Mouse (Mus musculus) CH12.LX (cell line): Measurements from ENCODE around the gene Rem1. TPM values are rescaled to one million over a fixed set of nuclear protein-coding genes. Genes with fewer than 3 reads are reported as not detected.

Experiments
- DNase-seq: peaks from one replicate; pipeline ENCODE4 v3.0.0-alpha.2; 2013; ENCODE audit errors: extremely low read depth
- H3K27ac ChIP-seq: 2 replicates; pipeline ENCODE4 v1.5.1; 2012; ENCODE audit warnings: low read depth, mild to moderate bottlenecking, control low read depth, moderate library complexity; ENCODE audit not compliant: insufficient read depth
- H3K27me3 ChIP-seq: replicated peaks from 2 replicates; pipeline ENCODE3; 2012; ENCODE audit warnings: inconsistent platforms
- H3K36me3 ChIP-seq, 2 experiments: replicated peaks in 1 of 2; 2 replicates each; pipeline versions ENCODE3 to v1.6.1; 2012; ENCODE audit warnings: inconsistent platforms in 1 of 2, low read length in 1 of 2, mild to moderate bottlenecking in 1 of 2, mixed read lengths in 1 of 2, moderate library complexity in 1 of 2; ENCODE audit not compliant: control insufficient read depth in 1 of 2, insufficient read depth in 1 of 2
- H3K4me1 ChIP-seq, 2 experiments: 2 replicates each; pipeline ENCODE4 v1.6.1; 2012; ENCODE audit warnings: inconsistent platforms in 1 of 2, moderate library complexity in 1 of 2; ENCODE audit not compliant: insufficient read depth in 2 of 2, control insufficient read depth in 1 of 2
- H3K4me2 ChIP-seq: 2 replicates; pipeline ENCODE4 v1.6.1; 2012; ENCODE audit warnings: low read depth, mild to moderate bottlenecking, control low read depth; ENCODE audit not compliant: poor library complexity, insufficient read depth, severe bottlenecking
- H3K4me3 ChIP-seq, 3 experiments: fragments of 150-350 bp in 1 of 3; sonication (generic) in 1 of 3; replicated peaks in 1 of 3; 2 replicates each; pipeline versions ENCODE3 to v1.5.1; 2011 to 2012; ENCODE audit warnings: low read depth in 2 of 3, low read length in 2 of 3, mild to moderate bottlenecking in 2 of 3, moderate library complexity in 2 of 3, control low read depth in 1 of 3, improper control_type of control experiment in 1 of 3, inconsistent platforms in 1 of 3, mixed read lengths in 1 of 3; ENCODE audit not compliant: poor library complexity in 1 of 3
- H3K79me2 ChIP-seq: replicated peaks from 2 replicates; pipeline ENCODE4 v1.6.1; 2012; ENCODE audit warnings: mild to moderate bottlenecking, moderate library complexity; ENCODE audit not compliant: control insufficient read depth, poor library complexity, insufficient read depth, severe bottlenecking; ENCODE audit errors: extremely low read depth
- H3K9ac ChIP-seq: 2 replicates; pipeline ENCODE4 v1.6.1; 2012; ENCODE audit warnings: low read depth, mild to moderate bottlenecking, control low read depth, moderate library complexity; ENCODE audit not compliant: insufficient read depth
- H3K9me3 ChIP-seq: replicated peaks from 2 replicates; pipeline ENCODE3; 2012; ENCODE audit warnings: low read length, inconsistent platforms, mixed read lengths
- EP300 ChIP-seq: IDR thresholded peaks from 2 replicates; pipeline ENCODE4 v1.6.1; 2011; ENCODE audit warnings: low read length, improper control_type of control experiment
- ETS1 ChIP-seq: conservative IDR thresholded peaks from 2 replicates; pipeline ENCODE4 v1.6.1; 2012; ENCODE audit warnings: low read depth, mild to moderate bottlenecking, inconsistent platforms, low read length, improper control_type of control experiment, moderate library complexity
- dilution Hi-C: fragments of 300-500 bp; cut with MboI; formaldehyde crosslinking; loops from 2 replicates; pipeline ENCODE4 v1.14.3; 2020; ENCODE audit warnings: low sequenced_read_pairs; ENCODE audit not compliant: extremely low pct_unique_long_range_greater_than_20kb, extremely low pct_ligation_motif_present
- in situ Hi-C: fragments of 300-500 bp; cut with MboI; formaldehyde crosslinking; loops from 3 replicates; pipeline ENCODE4 v1.14.3; 2019; ENCODE audit warnings: low sequenced_read_pairs, low pct_ligation_motif_present, low pct_unique_long_range_greater_than_20kb, mixed read lengths
- polyA plus RNA-seq: library from polyadenylated mRNA; unstranded; fragments of >175 nt; gene quantifications from 2 replicates; pipeline ENCODE4 v1.2.1, GENCODE M21; 2012; ENCODE audit warnings: low read depth; ENCODE audit not compliant: insufficient read length
- total RNA-seq, 2 experiments: library from RNA; depleted of rRNA; stranded (reverse); fragments of 300-350 nt in 1 of 2; fragments of >200 nt in 1 of 2; gene quantifications; 2 replicates each; pipeline ENCODE4 v1.2.3; 2012 to 2014

Rem1 gene
- total and polyA plus RNA-seq, 3 experiments = 0.55 to 0.82 (median 0.80) TPM

GRCm38 (mm10) chr2:152683086-152683485, 56.3 kb downstream of the Rem1 start:
- Histone ChIP-seq H3K4me3 (no peak overlapping the region), H3K79me2 (peaks cover 18% of the 10 kb centered on the region), H3K4me2 (no peak overlapping the region), H3K9ac (no peak overlapping the region), H3K27ac (no peak overlapping the region), H3K4me1 (peaks cover 0 to 14% of the 10 kb centered on the region in 2 experiments; a peak in 1 of 4 replicates), H3K27me3 (no peaks in the 10 kb centered on the region), H3K9me3 (no peaks in the 10 kb centered on the region), H3K36me3 (peaks cover 92 to 99% of the 10 kb centered on the region in 2 experiments)
- TF ChIP-seq ETS1 = no peak
- TF ChIP-seq EP300 = no peak
- dilution Hi-C loops = no loop called here
- in situ Hi-C loops = no loop called here
- DNase-seq = no peak

Other genes starting within 250 kb of the Rem1 start
Only the 20 nearest of the 21 such genes appear.
- gene Zcchc3, start 211.9 kb upstream of the Rem1 start, total RNA-seq (2012; rRNA removed) = not detected in 2 replicates
- gene Zcchc3, start 211.9 kb upstream of the Rem1 start, total RNA-seq (2014; rRNA removed) = not detected in 2 replicates
- gene Zcchc3, start 211.9 kb upstream of the Rem1 start, polyA plus RNA-seq = not detected in 2 replicates
- gene 6820408C15Rik, start 211.4 kb upstream of the Rem1 start, total RNA-seq (2012; rRNA removed) = not detected in 2 replicates
- gene 6820408C15Rik, start 211.4 kb upstream of the Rem1 start, total RNA-seq (2014; rRNA removed) = not detected in 2 replicates
- not detected in 2 replicates for gene 6820408C15Rik, start 211.4 kb upstream of the Rem1 start, polyA plus RNA-seq
- gene Defb23, start 162.3 kb upstream of the Rem1 start, total RNA-seq (2012; rRNA removed) = not detected in 2 replicates
- not detected in 2 replicates for gene Defb23, start 162.3 kb upstream of the Rem1 start, total RNA-seq (2014; rRNA removed)
- gene Defb23, start 162.3 kb upstream of the Rem1 start, polyA plus RNA-seq = not detected in 2 replicates
- gene Defb20, start 149.9 kb upstream of the Rem1 start, total RNA-seq (2012; rRNA removed) = not detected in 2 replicates
- gene Defb20, start 149.9 kb upstream of the Rem1 start, total RNA-seq (2014; rRNA removed) = not detected in 2 replicates
- gene Defb20, start 149.9 kb upstream of the Rem1 start, polyA plus RNA-seq = not detected in 2 replicates
- not detected in 2 replicates for gene Defb22, start 136.8 kb upstream of the Rem1 start, total RNA-seq (2012; rRNA removed)
- gene Defb22, start 136.8 kb upstream of the Rem1 start, total RNA-seq (2014; rRNA removed) = not detected in 2 replicates
- not detected in 2 replicates for gene Defb22, start 136.8 kb upstream of the Rem1 start, polyA plus RNA-seq
- gene Defb26, start 115.3 kb upstream of the Rem1 start, total RNA-seq (2012; rRNA removed) = not detected in 2 replicates
- not detected in 2 replicates for gene Defb26, start 115.3 kb upstream of the Rem1 start, total RNA-seq (2014; rRNA removed)
- gene Defb26, start 115.3 kb upstream of the Rem1 start, polyA plus RNA-seq = not detected in 2 replicates
- not detected in 2 replicates for gene Defb28, start 108.7 kb upstream of the Rem1 start, total RNA-seq (2012; rRNA removed)
- gene Defb28, start 108.7 kb upstream of the Rem1 start, total RNA-seq (2014; rRNA removed) = not detected in 2 replicates
- gene Defb28, start 108.7 kb upstream of the Rem1 start, polyA plus RNA-seq = not detected in 2 replicates
- not detected in 2 replicates for gene Defb29, start 86.9 kb upstream of the Rem1 start, total RNA-seq (2012; rRNA removed)
- not detected in 2 replicates for gene Defb29, start 86.9 kb upstream of the Rem1 start, total RNA-seq (2014; rRNA removed)
- not detected in 2 replicates for gene Defb29, start 86.9 kb upstream of the Rem1 start, polyA plus RNA-seq
- not detected in 2 replicates for gene Gm17416, start 57.6 kb upstream of the Rem1 start, total RNA-seq (2012; rRNA removed)
- gene Gm17416, start 57.6 kb upstream of the Rem1 start, total RNA-seq (2014; rRNA removed) = not detected in 2 replicates
- gene Gm17416, start 57.6 kb upstream of the Rem1 start, polyA plus RNA-seq = not detected in 2 replicates
- gene Defb21, start 54.2 kb upstream of the Rem1 start, total RNA-seq (2012; rRNA removed) = not detected in 2 replicates
- not detected in 2 replicates for gene Defb21, start 54.2 kb upstream of the Rem1 start, total RNA-seq (2014; rRNA removed)
- gene Defb21, start 54.2 kb upstream of the Rem1 start, polyA plus RNA-seq = not detected in 2 replicates
- not detected in 2 replicates for gene Defb19, start 46.6 kb upstream of the Rem1 start, total RNA-seq (2012; rRNA removed)
- gene Defb19, start 46.6 kb upstream of the Rem1 start, total RNA-seq (2014; rRNA removed) = not detected in 2 replicates
- not detected in 2 replicates for gene Defb19, start 46.6 kb upstream of the Rem1 start, polyA plus RNA-seq
- gene Defb45, start 27.6 kb upstream of the Rem1 start, total RNA-seq (2012; rRNA removed) = not detected in 2 replicates
- gene Defb45, start 27.6 kb upstream of the Rem1 start, total RNA-seq (2014; rRNA removed) = not detected in 2 replicates
- gene Defb45, start 27.6 kb upstream of the Rem1 start, polyA plus RNA-seq = not detected in 2 replicates
- gene Defb36, start 22.6 kb upstream of the Rem1 start, total RNA-seq (2012; rRNA removed) = not detected in 2 replicates
- not detected in 2 replicates for gene Defb36, start 22.6 kb upstream of the Rem1 start, total RNA-seq (2014; rRNA removed)
- not detected in 2 replicates for gene Defb36, start 22.6 kb upstream of the Rem1 start, polyA plus RNA-seq
- gene Defb25, start 3.9 kb upstream of the Rem1 start, total RNA-seq (2012; rRNA removed) = 0.84 TPM in 1 of 2 replicates, not detected in the other
- gene Defb25, start 3.9 kb upstream of the Rem1 start, total RNA-seq (2014; rRNA removed) = not detected in 2 replicates
- gene Defb25, start 3.9 kb upstream of the Rem1 start, polyA plus RNA-seq = 0.94 and 1.8 TPM in 2 replicates
- 137 and 145 TPM in 2 replicates for gene H13, start 42.5 kb downstream of the Rem1 start, total RNA-seq (2012; rRNA removed)
- gene H13, start 42.5 kb downstream of the Rem1 start, total RNA-seq (2014; rRNA removed) = 105 and 116 TPM in 2 replicates
- 161 and 175 TPM in 2 replicates for gene H13, start 42.5 kb downstream of the Rem1 start, polyA plus RNA-seq
- gene Mcts2, start 60.1 kb downstream of the Rem1 start, total RNA-seq (2012; rRNA removed) = 3.3 and 5.4 TPM in 2 replicates
- 0.95 and 1.5 TPM in 2 replicates for gene Mcts2, start 60.1 kb downstream of the Rem1 start, total RNA-seq (2014; rRNA removed)
- gene Mcts2, start 60.1 kb downstream of the Rem1 start, polyA plus RNA-seq = 3.2 and 3.8 TPM in 2 replicates
- 0.38 and 0.93 TPM in 2 replicates for gene Id1, start 109.3 kb downstream of the Rem1 start, total RNA-seq (2012; rRNA removed)
- gene Id1, start 109.3 kb downstream of the Rem1 start, total RNA-seq (2014; rRNA removed) = not detected in 2 replicates
- gene Id1, start 109.3 kb downstream of the Rem1 start, polyA plus RNA-seq = not detected in 2 replicates
- gene Cox4i2, start 127.2 kb downstream of the Rem1 start, total RNA-seq (2012; rRNA removed) = not detected in 2 replicates
- not detected in 2 replicates for gene Cox4i2, start 127.2 kb downstream of the Rem1 start, total RNA-seq (2014; rRNA removed)
- gene Cox4i2, start 127.2 kb downstream of the Rem1 start, polyA plus RNA-seq = not detected in 2 replicates
- 47.7 and 80.3 TPM in 2 replicates for gene Bcl2l1, start 204.8 kb downstream of the Rem1 start, total RNA-seq (2012; rRNA removed)
- 13.7 and 21.3 TPM in 2 replicates for gene Bcl2l1, start 204.8 kb downstream of the Rem1 start, total RNA-seq (2014; rRNA removed)
- gene Bcl2l1, start 204.8 kb downstream of the Rem1 start, polyA plus RNA-seq = 33.2 and 34.5 TPM in 2 replicates
- gene Tpx2, start 221.0 kb downstream of the Rem1 start, total RNA-seq (2012; rRNA removed) = 66.1 and 70.9 TPM in 2 replicates
- gene Tpx2, start 221.0 kb downstream of the Rem1 start, total RNA-seq (2014; rRNA removed) = 98.0 and 105 TPM in 2 replicates
- 123 and 127 TPM in 2 replicates for gene Tpx2, start 221.0 kb downstream of the Rem1 start, polyA plus RNA-seq